Mouse (Mus musculus): ENCODE measurements around the gene Acrbp. TPM values are rescaled to one million over a fixed set of nuclear protein-coding genes. Genes with fewer than 3 reads are reported as not detected.

Acrbp gene
- total and polyA plus RNA-seq, 2 experiments from 2014 or later: 11.3 to 13.8 TPM

DNA sequence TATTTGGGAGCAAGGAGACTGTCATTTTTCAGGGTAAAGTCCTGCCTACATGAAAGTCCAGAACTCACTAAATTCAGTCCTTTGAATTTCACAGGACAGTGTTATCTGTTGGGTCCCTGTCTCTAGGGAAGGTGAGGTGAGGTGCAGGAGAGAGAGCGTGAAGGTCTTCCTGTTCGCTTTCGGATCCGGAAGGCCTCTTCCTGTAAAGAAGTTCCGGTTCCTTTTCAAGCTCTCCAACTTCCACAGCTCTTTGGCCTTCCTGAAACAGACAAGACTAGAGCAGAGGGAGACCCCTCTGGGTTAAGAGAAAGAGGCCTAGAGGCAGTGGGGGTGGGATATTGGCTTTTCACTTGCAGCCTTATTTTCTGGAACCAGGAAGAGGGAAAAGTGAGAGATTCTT is 42.9 kb downstream of the Acrbp start:
- no peak for TF ChIP-seq CTCF (IDR thresholded peaks at IDR 0.05; ENCODE audit: low read depth)
- 89% methylated on average over 5 of the region's 5 CpGs for WGBS
- H3K27ac ChIP-seq (ENCODE audit: low read depth, low read length): no peak overlapping the region
- no peak for DNase-seq
- H3K4me3 ChIP-seq (ENCODE audit: low read depth, low read length): no peak overlapping the region
- no peak overlapping the region for H3K9ac ChIP-seq
- H3K36me3 ChIP-seq (ENCODE audit: insufficient read depth): no peaks in the 10 kb centered on the region
- no peaks in the 10 kb centered on the region for H3K9me3 ChIP-seq (ENCODE audit: low read length)
- ATAC-seq: no peak
- no peaks in the 10 kb centered on the region for H3K27me3 ChIP-seq (ENCODE audit: insufficient read depth, low read length)
- H3K4me1 ChIP-seq (ENCODE audit: insufficient read depth): peaks cover 21% of the 10 kb centered on the region
- no peak overlapping the region for H3K4me2 ChIP-seq (ENCODE audit: low read depth)

DNA sequence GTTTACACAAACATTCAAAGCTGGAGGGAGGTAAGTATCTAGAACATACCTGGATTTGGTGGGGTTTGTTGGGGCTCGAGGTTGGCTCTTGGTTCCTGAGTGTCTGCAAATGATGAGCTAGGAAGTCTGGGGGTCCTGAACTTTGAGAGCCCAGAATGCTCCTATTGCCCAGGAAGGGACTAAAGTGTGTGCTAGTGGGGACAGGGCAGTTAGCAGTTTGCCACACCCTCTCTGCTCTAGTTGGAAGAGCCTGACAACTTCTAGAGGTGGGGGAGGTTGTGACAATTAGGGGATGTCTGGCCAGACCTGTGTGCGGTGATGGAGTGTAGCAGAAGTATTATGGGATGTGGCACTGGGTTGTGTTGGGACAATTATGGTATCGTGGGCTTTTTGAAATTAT is 45.4 kb downstream of the Acrbp start:
- no peak for TF ChIP-seq CTCF (IDR thresholded peaks at IDR 0.05; ENCODE audit: low read depth)
- Histone ChIP-seq H3K4me3 (ENCODE audit: low read depth, low read length) (no peak overlapping the region), H3K9ac (no peak overlapping the region), H3K36me3 (ENCODE audit: insufficient read depth) (no peaks in the 10 kb centered on the region; the same call in 1 of the 2 replicates), H3K4me2 (ENCODE audit: low read depth) (no peak overlapping the region), H3K9me3 (ENCODE audit: low read length) (no peaks in the 10 kb centered on the region), H3K27ac (ENCODE audit: low read depth, low read length) (peak overlapping the region; percentile 91), H3K4me1 (ENCODE audit: insufficient read depth) (peaks cover 30% of the 10 kb centered on the region), H3K27me3 (ENCODE audit: insufficient read depth, low read length) (no peaks in the 10 kb centered on the region)
- 62% methylated on average over 3 of the region's 3 CpGs for WGBS
- DNase-seq (no peak), ATAC-seq (no peak)

DNA sequence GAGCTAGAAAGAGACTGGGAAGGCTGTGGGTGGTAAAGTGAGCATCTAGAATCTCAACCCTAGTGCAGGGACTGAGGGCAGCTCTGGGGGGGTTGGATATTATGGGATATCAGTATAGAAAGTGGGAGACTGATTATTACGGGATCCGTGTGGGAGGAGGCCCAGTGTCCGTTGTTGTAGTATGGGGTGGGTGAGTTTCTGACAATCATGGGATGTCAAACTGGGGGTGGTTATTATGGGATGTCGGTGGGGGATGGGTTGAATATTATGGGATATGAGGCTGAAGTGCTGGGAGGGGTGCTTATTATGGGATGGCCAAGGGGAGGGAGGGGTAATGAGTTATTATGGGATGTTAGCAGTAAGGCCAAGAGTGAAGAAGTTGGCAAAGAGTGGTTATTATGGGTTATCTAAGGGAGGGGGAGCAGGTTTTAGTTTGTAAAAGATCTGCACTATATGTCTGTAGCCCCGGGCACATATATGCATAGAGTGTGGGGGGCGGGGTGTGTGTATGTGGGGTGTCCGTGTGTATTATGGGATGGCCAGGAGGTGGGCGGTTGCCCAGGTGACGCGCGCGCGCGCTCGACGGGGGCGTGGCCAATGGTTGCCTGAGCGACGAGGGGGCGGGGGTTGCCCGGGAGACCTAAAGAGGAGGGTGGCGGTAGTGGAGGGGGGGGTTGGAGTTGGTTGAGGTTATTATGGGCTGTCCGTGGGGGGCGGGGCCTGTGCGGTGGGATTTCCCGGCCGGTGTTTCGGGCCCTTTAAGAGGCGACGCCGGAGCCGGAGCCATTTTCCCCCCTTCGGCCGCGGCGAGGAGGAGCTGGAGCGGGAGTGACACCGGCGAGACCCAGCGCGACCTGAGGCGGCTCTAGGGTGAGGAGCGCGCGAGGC is 46.1 kb downstream of the Acrbp start, which contains the start of gene Chd4:
Chd4 (plus strand) TSS at position 591 of the 888 bp plus-strand sequence.
- Histone ChIP-seq H3K4me3 (ENCODE audit: low read depth, low read length) (peak within 1 kb of the TSS; percentile 90), H3K4me1 (ENCODE audit: insufficient read depth) (peaks cover 27% of the 10 kb centered on the region), H3K4me2 (ENCODE audit: low read depth) (peak within 1 kb of the TSS; percentile 85), H3K27me3 (ENCODE audit: insufficient read depth, low read length) (no peaks in the 10 kb centered on the region), H3K9me3 (ENCODE audit: low read length) (no peaks in the 10 kb centered on the region), H3K27ac (ENCODE audit: low read depth, low read length) (peak within 1 kb of the TSS; percentile 91), H3K36me3 (ENCODE audit: insufficient read depth) (peaks cover 6% of the 10 kb centered on the region), H3K9ac (peak within 1 kb of the TSS; percentile 83)
- WGBS: 2% methylated on average over 41 of the region's 45 CpGs
- ATAC-seq: peak; percentile 81
- no peak for TF ChIP-seq CTCF (IDR thresholded peaks at IDR 0.05; ENCODE audit: low read depth)
- peak; percentile 96 for DNase-seq

DNA sequence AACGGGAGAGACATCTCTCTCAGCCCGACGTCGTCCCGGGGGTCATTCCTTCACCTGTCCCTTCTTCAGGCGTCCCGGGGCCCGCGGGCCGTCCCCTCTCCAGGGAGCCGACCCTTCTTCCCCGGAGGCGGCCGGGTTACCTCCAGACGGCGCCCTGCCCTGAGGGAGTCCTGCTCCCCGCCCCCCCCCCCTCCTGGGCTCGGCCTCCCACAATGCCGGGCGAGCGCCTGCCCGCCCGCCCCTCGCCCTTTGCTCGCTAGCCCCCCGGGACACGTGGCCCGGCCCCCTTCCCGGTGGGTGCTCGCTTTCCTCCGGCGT is 46.7 kb downstream of the Acrbp start:
- 1% methylated on average over 23 of the region's 32 CpGs for WGBS
- peaks cover 27% of the 10 kb centered on the region for H3K4me1 ChIP-seq (ENCODE audit: insufficient read depth)
- peak overlapping the region; percentile 90 for H3K4me3 ChIP-seq (ENCODE audit: low read depth, low read length)
- peak overlapping the region; percentile 85 for H3K4me2 ChIP-seq (ENCODE audit: low read depth)
- H3K9me3 ChIP-seq (ENCODE audit: low read length): no peaks in the 10 kb centered on the region
- peak overlapping the region; percentile 91 for H3K27ac ChIP-seq (ENCODE audit: low read depth, low read length)
- no peaks in the 10 kb centered on the region for H3K27me3 ChIP-seq (ENCODE audit: insufficient read depth, low read length)
- H3K36me3 ChIP-seq (ENCODE audit: insufficient read depth): peaks cover 12% of the 10 kb centered on the region
- H3K9ac ChIP-seq: peak overlapping the region; percentile 83
- no peak for TF ChIP-seq CTCF (IDR thresholded peaks at IDR 0.05; ENCODE audit: low read depth)
- DNase-seq (no peak), ATAC-seq (peak; percentile 16; the same call in 1 of the 2 replicates)

DNA sequence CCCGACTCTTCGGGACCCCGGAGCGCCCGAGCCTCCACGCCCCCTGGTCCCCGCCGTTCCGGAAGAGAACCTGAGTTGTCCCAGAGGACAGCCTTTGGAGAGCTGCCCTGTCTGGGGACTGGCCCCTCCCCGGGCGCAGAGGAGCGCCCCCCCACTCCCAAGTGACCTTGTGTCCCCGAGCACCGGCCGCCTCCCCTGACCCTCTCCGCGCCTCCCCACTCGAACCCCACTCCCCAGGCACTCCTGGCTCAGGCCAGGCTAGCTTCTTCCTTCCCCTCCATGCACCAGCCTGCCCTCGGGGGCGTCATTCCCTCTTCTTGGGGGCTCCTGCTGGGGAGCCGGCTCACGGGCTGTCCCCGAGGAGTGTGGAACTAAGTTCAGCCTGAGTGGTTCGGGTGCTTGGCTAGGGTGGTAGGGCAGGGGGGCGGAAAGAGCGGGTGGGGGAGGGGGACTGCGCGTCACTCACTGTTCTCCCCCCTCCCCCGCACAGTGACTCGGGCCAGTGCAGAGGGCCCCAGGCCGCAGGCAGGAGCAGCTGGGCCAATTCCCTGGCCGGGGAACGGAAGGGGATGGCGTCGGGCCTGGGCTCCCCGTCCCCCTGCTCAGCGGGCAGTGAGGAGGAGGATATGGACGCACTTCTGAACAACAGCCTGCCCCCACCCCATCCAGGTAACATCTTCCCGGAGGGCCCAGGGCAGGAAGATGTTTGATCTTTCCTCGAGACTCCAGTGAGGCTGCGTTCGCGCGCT is 47.3 kb downstream of the Acrbp start:
- H3K36me3 ChIP-seq (ENCODE audit: insufficient read depth): peaks cover 17% of the 10 kb centered on the region
- DNase-seq: peak; percentile 39
- TF ChIP-seq CTCF (IDR thresholded peaks at IDR 0.05; ENCODE audit: low read depth): no peak
- no peaks in the 10 kb centered on the region for H3K27me3 ChIP-seq (ENCODE audit: insufficient read depth, low read length)
- peaks cover 27% of the 10 kb centered on the region for H3K4me1 ChIP-seq (ENCODE audit: insufficient read depth)
- under 1% methylated on average over 38 of the region's 44 CpGs for WGBS
- H3K4me3 ChIP-seq (ENCODE audit: low read depth, low read length): peak overlapping the region; percentile 90
- H3K4me2 ChIP-seq (ENCODE audit: low read depth): peak overlapping the region; percentile 85
- peak overlapping the region; percentile 83 for H3K9ac ChIP-seq
- no peaks in the 10 kb centered on the region for H3K9me3 ChIP-seq (ENCODE audit: low read length)
- ATAC-seq: peak; percentile 30
- H3K27ac ChIP-seq (ENCODE audit: low read depth, low read length): peak overlapping the region; percentile 91

DNA sequence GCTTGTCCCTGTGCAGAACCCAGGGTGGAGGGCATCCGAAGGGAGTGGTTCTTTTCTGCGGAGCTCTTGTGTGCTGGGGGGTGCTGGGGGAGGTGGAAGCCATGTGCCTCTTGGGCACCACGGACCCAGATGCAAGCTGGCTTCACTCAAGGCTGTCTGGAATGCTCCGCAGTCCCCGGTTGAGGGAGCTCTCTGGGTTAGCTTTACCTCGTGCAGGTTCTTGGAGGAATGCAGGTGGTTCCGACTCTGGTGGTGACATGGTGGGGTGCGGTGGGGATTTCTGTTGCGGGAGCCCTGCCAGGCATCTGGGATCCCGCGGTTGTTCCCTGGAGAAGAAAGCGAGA is 47.8 kb downstream of the Acrbp start:
- H3K27ac ChIP-seq (ENCODE audit: low read depth, low read length): peak overlapping the region; percentile 91; the same call in 1 of the 2 replicates
- peaks cover 23% of the 10 kb centered on the region for H3K36me3 ChIP-seq (ENCODE audit: insufficient read depth)
- peak overlapping the region; percentile 83 for H3K9ac ChIP-seq
- DNase-seq (peak; percentile 38), ATAC-seq (peak; percentile 28)
- WGBS: under 1% methylated on average over 12 of the region's 12 CpGs
- H3K27me3 ChIP-seq (ENCODE audit: insufficient read depth, low read length): no peaks in the 10 kb centered on the region
- H3K9me3 ChIP-seq (ENCODE audit: low read length): no peaks in the 10 kb centered on the region
- H3K4me3 ChIP-seq (ENCODE audit: low read depth, low read length): peak overlapping the region; percentile 90
- peaks cover 27% of the 10 kb centered on the region for H3K4me1 ChIP-seq (ENCODE audit: insufficient read depth)
- H3K4me2 ChIP-seq (ENCODE audit: low read depth): peak overlapping the region; percentile 85
- no peak for TF ChIP-seq CTCF (IDR thresholded peaks at IDR 0.05; ENCODE audit: low read depth)

DNA sequence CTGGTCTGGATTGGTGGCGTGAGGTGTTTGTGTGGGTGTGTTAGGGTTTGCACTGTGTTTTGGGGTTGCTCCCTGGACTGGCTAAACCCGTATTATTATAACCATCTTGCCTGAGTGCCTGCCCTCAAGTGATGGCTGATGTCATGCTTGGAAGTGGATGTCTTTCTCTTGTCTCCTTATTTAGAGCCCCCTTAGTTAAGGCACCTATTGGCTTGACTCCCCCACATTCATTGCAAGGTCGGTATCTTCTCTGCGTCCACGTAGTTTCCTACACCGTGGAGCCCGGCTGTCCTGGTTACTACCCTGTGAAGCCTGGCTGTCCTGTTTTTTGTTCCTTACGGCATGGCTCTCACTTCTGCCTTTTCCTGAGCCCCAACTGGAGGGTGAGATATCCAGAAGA is 48.5 kb downstream of the Acrbp start:
- peaks cover 27% of the 10 kb centered on the region for H3K4me1 ChIP-seq (ENCODE audit: insufficient read depth)
- ATAC-seq (no peak), DNase-seq (no peak)

More for the DNA sequence above, 48.5 kb downstream of the Acrbp start:
- H3K36me3 ChIP-seq (ENCODE audit: insufficient read depth): peaks cover 29% of the 10 kb centered on the region
- peak overlapping the region; percentile 90 for H3K4me3 ChIP-seq (ENCODE audit: low read depth, low read length)
- H3K9me3 ChIP-seq (ENCODE audit: low read length): no peaks in the 10 kb centered on the region
- peak overlapping the region; percentile 85 for H3K4me2 ChIP-seq (ENCODE audit: low read depth)
- H3K9ac ChIP-seq: peak overlapping the region; percentile 83
- TF ChIP-seq CTCF (IDR thresholded peaks at IDR 0.05; ENCODE audit: low read depth): no peak
- no peaks in the 10 kb centered on the region for H3K27me3 ChIP-seq (ENCODE audit: insufficient read depth, low read length)
- 48% methylated on average over 8 of the region's 8 CpGs for WGBS
- H3K27ac ChIP-seq (ENCODE audit: low read depth, low read length): peak overlapping the region; percentile 40; the same call in 1 of the 2 replicates

All from forebrain, postnatal 0 days (tissue).